Mouse (Mus musculus): ENCODE measurements at regions not wholly inside any gene's neighbourhood (a gene's known extent, or its start where the extent isn't known, plus 50 kb on each side); places are given as distances from the start of the nearest gene placed in this dataset.
A peak's percentile ranks its signal among the peaks of the same experiment; 100 is the strongest.

GRCm38 (mm10) chr5:26206766-26207122 is 50.7 kb upstream of the Gm7361 start:
- no peak for DNase-seq

DNA sequence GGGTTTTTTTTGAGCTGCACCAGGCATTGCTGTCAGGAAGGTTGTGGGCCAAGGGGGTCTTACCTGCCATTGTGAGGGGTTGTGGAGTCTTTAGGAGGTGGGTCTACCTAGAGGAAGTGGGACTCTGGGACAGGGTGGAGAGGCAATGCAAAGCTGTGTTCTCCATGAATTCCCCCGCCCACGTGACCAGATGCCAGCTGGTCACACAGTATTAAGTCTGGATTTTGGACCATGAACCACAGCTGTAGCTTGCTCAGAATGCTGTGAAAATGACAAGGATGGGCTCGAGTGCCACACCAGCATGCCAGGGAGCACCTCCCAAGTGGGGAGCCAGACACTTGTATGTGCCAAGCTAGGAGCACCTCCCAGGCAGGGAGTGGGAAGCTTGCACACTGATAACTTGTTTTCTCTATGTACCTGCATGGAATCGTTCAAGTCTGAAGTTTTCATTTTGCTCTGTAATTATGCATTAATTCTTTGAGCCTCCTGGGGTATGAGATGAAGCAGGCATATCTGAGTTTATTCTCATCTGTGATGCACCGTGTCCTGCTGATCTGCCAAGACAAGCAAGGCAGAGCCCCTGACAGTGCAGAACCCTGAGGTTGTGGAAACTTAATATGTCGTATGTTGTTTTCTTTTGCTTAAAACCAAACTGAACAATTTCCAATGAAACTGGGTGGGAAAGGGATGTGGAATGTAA is 51.3 kb upstream of the Gm7361 start:
- no peak for DNase-seq

DNA sequence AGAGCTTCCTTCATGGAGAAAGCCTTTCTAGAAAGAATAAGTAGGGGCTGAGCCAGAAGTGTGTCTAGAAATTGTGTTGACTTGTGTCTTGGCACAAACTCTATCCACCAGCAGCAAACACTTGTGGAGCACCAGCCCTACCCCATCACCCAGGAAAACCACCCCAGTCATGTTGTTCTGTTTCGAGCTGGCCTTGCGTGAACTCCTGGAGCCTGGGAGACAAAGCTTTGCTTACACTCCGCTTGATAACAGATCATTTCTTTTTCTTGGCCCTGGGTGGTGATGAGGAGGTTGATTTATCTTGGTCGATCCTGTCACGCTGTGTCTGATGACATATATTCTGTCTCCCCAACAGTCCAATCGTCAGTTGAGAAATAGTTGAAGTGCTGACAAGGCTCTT is 55.0 kb upstream of the Gm7361 start:
- DNase-seq: no peak

GRCm38 (mm10) chr5:26189377-26189776 is 68.1 kb upstream of the Gm7361 start:
- DNase-seq: peak; percentile 12

DNA sequence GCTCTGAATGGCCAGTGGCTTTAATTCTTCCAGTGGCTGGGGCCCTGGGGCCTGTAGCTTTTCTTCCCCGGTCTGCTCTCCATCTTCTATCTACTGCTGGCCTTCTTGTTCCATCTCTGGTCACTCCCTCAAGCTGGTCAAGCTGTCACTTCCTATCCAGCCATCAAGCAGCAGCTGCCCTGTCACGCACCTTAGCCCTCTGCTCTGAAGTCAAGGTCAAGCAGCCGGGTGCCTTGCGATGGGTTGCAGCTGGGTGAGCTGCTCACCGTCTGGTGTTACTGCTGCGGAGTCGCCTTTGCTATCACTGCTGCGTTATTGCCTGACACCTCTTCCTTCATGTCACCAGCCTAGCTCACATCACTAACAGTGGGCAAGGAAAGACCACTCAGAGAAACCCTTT is 66.0 kb upstream of the Gm10220 start:
- DNase-seq: no peak

DNA sequence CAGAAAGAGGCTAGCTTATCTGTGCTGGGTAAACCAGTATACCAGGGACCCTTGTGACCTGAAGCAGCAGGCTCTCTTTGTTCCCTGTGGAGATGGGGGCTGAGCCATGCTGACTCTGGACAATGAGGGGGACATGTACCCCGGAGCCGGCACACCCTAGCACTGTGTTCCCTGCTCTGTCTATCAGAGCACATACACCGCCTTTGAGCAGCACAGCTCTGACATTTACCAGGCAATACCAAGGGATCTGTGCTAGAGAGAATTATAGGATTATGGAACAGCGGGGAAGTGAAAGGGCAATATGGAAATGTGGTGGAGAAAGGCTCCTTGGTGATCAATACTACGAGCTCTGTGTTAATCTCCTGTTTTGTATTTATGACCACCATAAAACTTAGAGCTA is 64.2 kb upstream of the Gm10220 start:
- DNase-seq: no peak

DNA sequence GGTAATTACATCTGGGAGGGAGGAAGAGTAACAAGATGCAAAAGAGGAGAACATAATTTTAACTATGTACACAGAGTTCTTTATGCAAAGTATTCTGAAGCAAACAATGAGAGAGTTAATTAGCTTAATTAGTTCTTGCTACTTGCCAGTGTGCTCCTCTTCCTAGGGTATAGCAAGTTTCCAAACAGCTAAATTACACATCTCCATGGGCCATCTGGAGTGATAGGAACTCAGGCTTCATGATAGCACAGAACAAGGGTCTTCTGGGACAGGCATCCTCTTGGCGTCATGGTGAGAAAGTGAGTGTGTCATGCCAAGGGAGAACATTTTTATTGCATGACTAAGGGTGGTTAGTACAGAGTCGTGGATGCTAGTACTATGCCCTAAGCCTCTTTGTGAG is 54.8 kb upstream of the Gm10220 start:
- DNase-seq: no peak

DNA sequence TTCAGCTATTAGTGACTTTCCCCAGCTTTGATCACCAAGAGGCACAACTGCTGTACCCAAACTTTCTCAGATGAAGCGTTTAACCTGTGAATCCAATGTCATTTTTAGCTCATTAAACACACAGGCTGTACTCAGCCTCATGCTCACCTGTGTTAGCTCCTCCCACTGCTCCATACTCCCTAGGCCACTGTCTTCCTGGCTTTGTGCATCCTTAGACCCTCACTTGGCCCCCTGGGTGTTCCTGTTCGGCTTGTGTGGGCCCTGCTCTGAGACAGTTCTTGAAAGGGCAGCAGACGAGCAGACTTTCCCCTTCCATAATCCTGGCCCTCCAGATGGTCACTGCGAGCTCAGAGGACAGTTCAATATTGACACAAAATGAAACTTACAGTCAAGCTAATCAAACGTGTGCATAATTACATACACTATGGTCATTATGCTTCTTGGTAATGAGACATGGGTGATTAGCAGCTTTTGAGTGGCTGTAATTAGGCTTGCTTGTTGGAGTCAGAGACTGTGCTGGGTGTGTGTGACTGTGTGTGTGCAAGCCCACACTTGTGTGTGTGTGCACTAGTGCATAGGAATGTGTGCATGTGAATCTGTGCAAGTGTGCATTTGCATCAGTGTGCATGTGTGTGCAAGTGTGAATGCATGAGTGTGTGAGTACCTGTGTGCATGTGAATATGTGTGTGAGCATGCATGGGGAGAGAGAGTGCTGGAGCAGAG is 50.6 kb upstream of the Gm10220 start:
- no peak for DNase-seq

- DNase-seq: no peak
These were observed 49.7 kb upstream of the Gm10220 start for GRCm38 (mm10) chr5:26170717-26171500.
